Mouse (Mus musculus): ENCODE results near the gene Rnf5. TPM values are rescaled to one million over a fixed set of nuclear protein-coding genes. Genes with fewer than 3 reads are reported as not detected.

Rnf5 gene
- polyA plus RNA-seq, 1 experiment: 101 TPM

DNA sequence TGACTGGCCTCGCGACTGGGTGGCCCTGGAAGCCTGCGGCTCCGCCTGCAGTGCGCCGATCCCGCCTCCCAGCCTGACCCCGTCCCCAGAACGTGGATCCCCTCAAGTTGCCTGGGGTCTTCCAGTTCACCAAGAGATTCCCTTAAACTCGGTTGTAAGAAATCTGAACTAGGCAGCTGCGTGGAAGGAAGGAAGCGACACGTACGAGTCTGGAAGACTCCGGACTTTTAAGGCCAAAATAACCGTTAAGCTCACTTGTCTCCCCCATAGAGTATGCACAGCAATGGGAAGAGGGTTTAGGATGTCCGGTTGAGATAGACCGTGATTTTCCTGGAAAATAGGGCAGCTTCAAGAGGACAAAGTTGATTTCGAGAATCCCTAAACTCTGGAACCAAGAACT, 15.7 kb downstream of the Rnf5 start:
- H3K36me3 ChIP-seq (replicated peaks; ENCODE audit: low read length): no peaks in the 10 kb centered on the region
- peaks cover 50% of the 10 kb centered on the region for H3K4me1 ChIP-seq
- H3K27me3 ChIP-seq (replicated peaks): peaks cover 18% of the 10 kb centered on the region
- no peak for TF ChIP-seq FLI1 (IDR thresholded peaks at IDR 0.05; ENCODE audit: low read length)
- TF ChIP-seq GATA1 (IDR thresholded peaks at IDR 0.05; ENCODE audit: borderline replicate concordance, low read length): no peak
- no peaks in the 10 kb centered on the region for H3K9me3 ChIP-seq
- H3K4me3 ChIP-seq (replicated peaks): peak overlapping the region; percentile 93

DNA sequence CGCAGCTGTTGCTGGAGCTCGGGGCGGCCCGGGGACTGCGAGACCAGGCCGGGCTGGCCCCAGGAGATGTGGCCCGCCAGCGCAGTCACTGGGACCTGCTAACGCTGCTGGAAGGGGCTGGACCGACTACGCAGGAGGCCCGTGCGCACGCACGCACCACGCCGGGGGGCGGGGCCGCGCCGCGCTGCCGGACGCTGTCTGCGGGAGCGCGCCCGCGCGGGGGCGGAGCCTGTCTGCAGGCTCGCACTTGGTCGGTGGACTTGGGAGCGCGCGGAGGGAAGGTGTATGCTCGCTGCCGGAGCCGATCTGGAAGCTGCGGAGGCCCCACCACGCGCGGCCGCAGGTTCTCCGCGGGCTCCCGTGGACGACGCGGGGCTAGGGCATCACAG, 16.1 kb downstream of the Rnf5 start:
- H3K4me1 ChIP-seq: peaks cover 50% of the 10 kb centered on the region

DNA sequence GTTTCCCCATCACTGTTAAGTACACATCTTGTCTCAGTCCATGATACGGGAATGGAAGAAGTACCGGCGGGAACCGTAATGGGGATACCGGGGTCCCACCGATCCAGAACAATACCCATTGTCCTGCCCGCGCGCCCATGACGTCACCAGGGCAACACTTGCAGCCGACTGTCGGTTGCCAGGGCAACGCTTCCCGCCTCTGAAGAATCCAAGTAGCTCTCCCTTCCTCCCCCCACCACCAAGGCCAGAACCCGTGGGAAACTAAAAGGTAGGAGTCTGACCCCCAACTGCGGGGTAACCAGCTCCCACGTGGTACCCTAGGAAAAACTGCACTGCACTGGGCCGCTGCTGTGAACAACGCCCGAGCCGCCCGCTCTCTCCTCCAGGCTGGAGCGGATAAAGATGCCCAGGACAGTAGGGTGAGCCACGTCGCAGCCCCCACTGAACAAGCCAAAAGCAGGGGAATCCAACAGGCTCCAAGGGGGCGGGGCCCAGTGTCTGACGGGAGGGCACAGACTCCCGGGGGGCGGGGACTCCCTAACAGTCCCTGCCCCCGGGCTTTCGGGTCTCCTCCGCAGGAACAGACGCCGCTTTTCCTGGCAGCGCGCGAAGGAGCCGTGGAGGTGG, 16.6 kb downstream of the Rnf5 start:
- H3K4me1 ChIP-seq: peaks cover 50% of the 10 kb centered on the region
- H3K9me3 ChIP-seq: no peaks in the 10 kb centered on the region
- H3K36me3 ChIP-seq (replicated peaks; ENCODE audit: low read length): no peaks in the 10 kb centered on the region
- H3K27me3 ChIP-seq (replicated peaks): peaks cover 26% of the 10 kb centered on the region
- no peak for TF ChIP-seq FLI1 (IDR thresholded peaks at IDR 0.05; ENCODE audit: low read length)
- no peak for TF ChIP-seq GATA1 (IDR thresholded peaks at IDR 0.05; ENCODE audit: borderline replicate concordance, low read length)
- peak overlapping the region; percentile 93 for H3K4me3 ChIP-seq (replicated peaks)

More for the DNA sequence above, 16.1 kb downstream of the Rnf5 start:
- no peak for TF ChIP-seq GATA1 (IDR thresholded peaks at IDR 0.05; ENCODE audit: borderline replicate concordance, low read length)
- TF ChIP-seq FLI1 (IDR thresholded peaks at IDR 0.05; ENCODE audit: low read length): no peak
- no peaks in the 10 kb centered on the region for H3K36me3 ChIP-seq (replicated peaks; ENCODE audit: low read length)
- H3K27me3 ChIP-seq (replicated peaks): peaks cover 21% of the 10 kb centered on the region
- H3K4me3 ChIP-seq (replicated peaks): peak overlapping the region; percentile 93
- no peaks in the 10 kb centered on the region for H3K9me3 ChIP-seq

DNA sequence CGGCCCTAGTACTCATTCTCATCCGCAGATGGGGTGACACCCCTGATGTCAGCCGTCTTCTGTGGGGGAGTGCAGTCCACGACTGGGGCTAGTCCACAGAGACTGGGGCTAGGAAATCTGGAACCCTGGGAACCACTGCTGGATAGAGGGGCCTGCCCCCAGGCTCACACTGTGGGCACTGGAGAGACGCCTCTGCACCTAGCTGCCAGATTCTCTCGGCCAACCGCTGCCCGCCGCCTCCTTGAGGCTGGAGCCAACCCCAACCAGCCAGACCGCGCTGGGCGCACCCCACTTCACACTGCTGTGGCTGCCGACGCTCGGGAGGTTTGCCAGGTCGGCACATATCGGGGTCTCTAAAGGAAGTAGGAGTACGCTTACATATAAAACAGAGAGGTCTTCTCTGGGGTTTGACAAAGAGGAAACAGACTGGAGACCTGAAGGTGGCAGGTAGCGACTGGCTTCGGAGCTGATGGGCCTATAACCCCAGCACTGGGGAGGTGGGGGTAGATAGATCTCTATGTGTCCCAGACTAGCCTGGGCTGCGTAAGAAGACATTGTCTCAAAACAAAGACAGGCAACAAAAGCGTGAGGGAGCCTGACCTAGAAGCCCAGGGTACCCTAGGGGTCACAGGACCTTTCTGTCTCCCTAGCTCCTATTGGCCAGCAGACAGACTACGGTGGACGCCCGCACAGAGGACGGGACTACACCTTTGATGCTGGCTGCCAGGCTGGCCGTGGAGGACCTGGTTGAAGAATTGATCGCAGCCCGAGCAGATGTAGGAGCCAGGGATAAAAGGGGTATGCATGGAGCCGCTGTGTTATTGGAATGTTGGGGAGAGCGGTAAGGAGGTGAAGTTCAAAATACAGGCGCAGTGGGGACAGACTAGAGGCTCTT, 17.4 kb downstream of the Rnf5 start:
- Histone ChIP-seq H3K4me1 (peaks cover 44% of the 10 kb centered on the region), H3K9me3 (no peaks in the 10 kb centered on the region), H3K4me3 (replicated peaks) (peak overlapping the region; percentile 93), H3K36me3 (replicated peaks; ENCODE audit: low read length) (no peaks in the 10 kb centered on the region), H3K27me3 (replicated peaks) (peaks cover 30% of the 10 kb centered on the region)
- TF ChIP-seq FLI1 (IDR thresholded peaks at IDR 0.05; ENCODE audit: low read length) (no peak), GATA1 (IDR thresholded peaks at IDR 0.05; ENCODE audit: borderline replicate concordance, low read length) (no peak)

DNA sequence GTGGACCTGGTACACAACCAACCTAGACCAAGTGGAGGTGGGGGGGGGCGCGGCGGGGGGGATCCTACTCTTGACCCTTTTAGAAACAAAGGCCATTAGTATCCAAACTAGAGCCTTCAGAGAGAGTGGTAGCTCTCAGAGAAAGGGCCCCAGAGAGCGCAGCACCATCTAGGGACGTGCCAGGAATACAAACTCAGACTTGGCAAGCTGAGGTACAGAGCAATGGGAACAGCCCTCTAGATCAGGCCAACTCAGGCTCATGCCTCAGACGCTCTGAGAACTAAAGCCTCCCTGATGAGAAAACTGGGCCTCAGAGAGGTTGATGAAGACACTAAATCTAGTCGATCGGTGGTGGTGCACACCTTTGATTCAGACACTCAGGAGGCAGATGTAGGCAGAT, 18.4 kb downstream of the Rnf5 start:
- Histone ChIP-seq H3K4me3 (replicated peaks) (no peak overlapping the region), H3K4me1 (peaks cover 34% of the 10 kb centered on the region), H3K36me3 (replicated peaks; ENCODE audit: low read length) (no peaks in the 10 kb centered on the region), H3K9me3 (no peaks in the 10 kb centered on the region), H3K27me3 (replicated peaks) (peaks cover 40% of the 10 kb centered on the region)
- TF ChIP-seq FLI1 (IDR thresholded peaks at IDR 0.05; ENCODE audit: low read length) (no peak), GATA1 (IDR thresholded peaks at IDR 0.05; ENCODE audit: borderline replicate concordance, low read length) (no peak)

DNA sequence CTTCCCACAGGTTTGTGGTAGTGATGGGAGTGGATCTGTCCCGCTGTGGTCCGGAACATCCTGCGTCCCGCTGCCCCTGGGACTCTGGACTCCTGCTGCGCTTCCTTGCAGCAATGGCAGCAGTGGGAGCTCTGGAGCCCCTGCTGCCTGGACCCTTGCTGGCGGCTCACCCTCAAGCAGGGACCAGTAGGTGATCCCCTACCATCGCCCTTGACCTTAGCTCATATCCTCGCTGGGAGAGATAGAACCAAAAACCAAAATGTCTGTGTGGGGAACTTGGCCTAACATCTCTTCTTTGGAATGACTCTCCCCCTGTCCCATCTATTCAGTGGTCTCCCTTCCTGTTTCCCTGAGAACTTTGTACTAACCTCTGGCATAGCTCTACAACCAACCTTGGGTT, 19.7 kb downstream of the Rnf5 start:
- peaks cover 21% of the 10 kb centered on the region for H3K4me1 ChIP-seq
- TF ChIP-seq GATA1 (IDR thresholded peaks at IDR 0.05; ENCODE audit: borderline replicate concordance, low read length) (no peak), FLI1 (IDR thresholded peaks at IDR 0.05; ENCODE audit: low read length) (no peak)
- no peaks in the 10 kb centered on the region for H3K36me3 ChIP-seq (replicated peaks; ENCODE audit: low read length)
- no peaks in the 10 kb centered on the region for H3K9me3 ChIP-seq
- H3K27me3 ChIP-seq (replicated peaks): peaks cover 44% of the 10 kb centered on the region
- no peak overlapping the region for H3K4me3 ChIP-seq (replicated peaks)

DNA sequence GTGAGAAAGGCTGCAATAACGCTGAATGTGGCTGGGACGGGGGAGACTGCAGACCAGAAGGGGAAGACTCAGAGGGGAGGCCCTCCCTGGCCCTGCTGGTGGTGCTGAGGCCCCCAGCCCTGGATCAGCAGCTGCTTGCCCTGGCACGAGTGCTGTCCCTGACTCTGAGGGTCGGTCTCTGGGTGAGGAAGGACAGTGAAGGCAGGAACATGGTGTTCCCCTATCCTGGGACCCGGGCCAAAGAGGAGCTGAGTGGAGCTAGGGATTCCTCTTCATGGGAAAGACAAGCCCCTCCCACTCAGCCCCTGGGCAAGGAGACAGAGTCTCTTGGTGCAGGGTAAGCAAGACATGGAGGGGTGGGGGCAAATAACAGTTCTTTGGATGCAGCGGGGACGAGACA, 20.1 kb downstream of the Rnf5 start:
- Histone ChIP-seq H3K4me3 (replicated peaks) (no peak overlapping the region), H3K9me3 (no peaks in the 10 kb centered on the region), H3K27me3 (replicated peaks) (peaks cover 44% of the 10 kb centered on the region), H3K4me1 (peaks cover 17% of the 10 kb centered on the region), H3K36me3 (replicated peaks; ENCODE audit: low read length) (no peaks in the 10 kb centered on the region)
- TF ChIP-seq GATA1 (IDR thresholded peaks at IDR 0.05; ENCODE audit: borderline replicate concordance, low read length): no peak
- no peak for TF ChIP-seq FLI1 (IDR thresholded peaks at IDR 0.05; ENCODE audit: low read length)

DNA sequence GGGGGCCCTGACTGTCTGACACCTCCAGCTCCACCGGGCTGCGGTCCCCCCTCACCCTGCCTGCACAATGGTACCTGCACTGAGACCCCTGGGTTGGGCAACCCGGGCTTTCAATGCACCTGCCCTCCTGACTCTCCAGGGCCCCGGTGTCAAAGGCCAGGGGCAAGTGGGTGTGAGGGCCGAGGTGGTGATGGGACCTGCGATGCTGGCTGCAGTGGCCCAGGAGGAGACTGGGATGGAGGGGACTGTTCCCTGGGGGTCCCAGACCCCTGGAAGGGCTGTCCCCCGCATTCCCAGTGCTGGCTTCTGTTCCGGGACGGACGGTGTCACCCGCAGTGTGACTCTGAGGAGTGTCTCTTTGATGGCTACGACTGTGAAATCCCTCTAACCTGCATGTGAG, 21.0 kb downstream of the Rnf5 start:
- TF ChIP-seq GATA1 (IDR thresholded peaks at IDR 0.05; ENCODE audit: borderline replicate concordance, low read length) (no peak), FLI1 (IDR thresholded peaks at IDR 0.05; ENCODE audit: low read length) (no peak)
- Histone ChIP-seq H3K4me3 (replicated peaks) (no peak overlapping the region), H3K4me1 (peaks cover 10% of the 10 kb centered on the region), H3K36me3 (replicated peaks; ENCODE audit: low read length) (no peaks in the 10 kb centered on the region), H3K27me3 (replicated peaks) (peaks cover 47% of the 10 kb centered on the region), H3K9me3 (no peaks in the 10 kb centered on the region)

DNA sequence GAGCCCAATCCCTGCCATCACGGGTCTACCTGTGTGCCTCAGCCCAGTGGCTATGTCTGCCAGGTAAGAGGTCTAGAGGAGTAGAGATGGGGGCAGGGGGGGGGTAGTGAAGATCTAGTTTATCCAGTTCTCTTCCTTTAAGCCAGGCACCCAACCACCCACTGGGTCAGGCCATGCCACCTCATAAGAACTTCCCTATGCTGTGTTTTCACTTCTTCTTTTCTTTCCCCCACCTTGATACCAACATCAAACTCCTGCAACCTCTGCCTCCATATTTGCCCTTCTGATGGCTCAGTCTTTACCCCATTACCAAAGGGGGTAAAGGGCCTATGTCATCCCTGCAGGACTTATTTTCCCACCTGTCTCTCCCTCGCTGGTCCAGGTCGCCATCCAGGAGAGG, 25.4 kb downstream of the Rnf5 start:
- Histone ChIP-seq H3K27me3 (replicated peaks) (peaks cover 54% of the 10 kb centered on the region), H3K4me1 (no peaks in the 10 kb centered on the region), H3K9me3 (no peaks in the 10 kb centered on the region)

DNA sequence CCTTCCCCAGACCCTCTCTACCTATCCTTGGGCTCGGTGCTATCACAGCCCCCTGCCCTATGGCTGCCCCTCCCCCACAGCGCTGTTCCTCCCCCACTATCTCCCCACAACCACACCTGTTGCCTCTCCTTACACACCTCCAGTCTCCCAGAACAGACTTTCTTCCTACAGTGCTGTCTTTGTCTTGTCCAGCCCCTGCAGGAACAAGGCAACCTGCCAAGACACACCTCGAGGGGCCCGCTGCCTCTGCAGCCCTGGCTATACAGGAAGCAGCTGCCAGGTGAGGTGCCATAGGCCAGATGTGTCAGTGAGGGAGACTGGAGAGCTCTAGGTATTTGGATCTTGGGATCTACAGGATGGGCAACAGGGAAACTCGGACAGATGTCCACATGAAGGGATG, 26.9 kb downstream of the Rnf5 start:
- H3K4me1 ChIP-seq: no peaks in the 10 kb centered on the region
- peaks cover 47% of the 10 kb centered on the region for H3K27me3 ChIP-seq (replicated peaks)
- no peaks in the 10 kb centered on the region for H3K36me3 ChIP-seq (replicated peaks; ENCODE audit: low read length)
- no peak overlapping the region for H3K4me3 ChIP-seq (replicated peaks)
- H3K9me3 ChIP-seq: peaks cover 8% of the 10 kb centered on the region; the same call in 1 of the 2 replicates
- TF ChIP-seq FLI1 (IDR thresholded peaks at IDR 0.05; ENCODE audit: low read length) (no peak), GATA1 (IDR thresholded peaks at IDR 0.05; ENCODE audit: borderline replicate concordance, low read length) (no peak)

More for the DNA sequence above, 25.4 kb downstream of the Rnf5 start:
- no peak for TF ChIP-seq GATA1 (IDR thresholded peaks at IDR 0.05; ENCODE audit: borderline replicate concordance, low read length)
- TF ChIP-seq FLI1 (IDR thresholded peaks at IDR 0.05; ENCODE audit: low read length): no peak
- no peak overlapping the region for H3K4me3 ChIP-seq (replicated peaks)
- no peaks in the 10 kb centered on the region for H3K36me3 ChIP-seq (replicated peaks; ENCODE audit: low read length)

Measured in megakaryocyte, embryonic 14.5 days (primary cell).